Mouse (Mus musculus): ENCODE results near the gene Nr1h2.

The Nr1h2 gene

GRCm38 (mm10) chr7:44530507-44530906, 23.2 kb downstream of the Nr1h2 start:
- DNase-seq (ENCODE audit: low read depth, low spot score): no peak

- no peak for DNase-seq (ENCODE audit: low read depth, low spot score)
These were observed 24.2 kb downstream of the Nr1h2 start for GRCm38 (mm10) chr7:44529518-44529917.

GRCm38 (mm10) chr7:44527483-44528398, 26.0 kb downstream of the Nr1h2 start:
- DNase-seq (ENCODE audit: low read depth, low spot score): peak; percentile 94

GRCm38 (mm10) chr7:44526414-44527154, 27.2 kb downstream of the Nr1h2 start:
- DNase-seq (ENCODE audit: low read depth, low spot score): no peak

- peak; percentile 97 for DNase-seq (ENCODE audit: low read depth, low spot score)
These were observed 28.5 kb downstream of the Nr1h2 start for GRCm38 (mm10) chr7:44525126-44525832.

- peak; percentile 97 for DNase-seq (ENCODE audit: low read depth, low spot score)
These were observed 29.2 kb downstream of the Nr1h2 start, which contains the start of gene Mybpc2 for GRCm38 (mm10) chr7:44524502-44524901. Mybpc2 (minus strand) TSS chr7:44524656.

GRCm38 (mm10) chr7:44523056-44523455, 30.7 kb downstream of the Nr1h2 start:
- DNase-seq (ENCODE audit: low read depth, low spot score): peak; percentile 95

GRCm38 (mm10) chr7:44521710-44522109, 32.0 kb downstream of the Nr1h2 start:
- peak; percentile 66 for DNase-seq (ENCODE audit: low read depth, low spot score)

- DNase-seq (ENCODE audit: low read depth, low spot score): no peak
These were observed 32.8 kb downstream of the Nr1h2 start for GRCm38 (mm10) chr7:44520990-44521389.

GRCm38 (mm10) chr7:44519240-44519913, 34.4 kb downstream of the Nr1h2 start:
- DNase-seq (ENCODE audit: low read depth, low spot score): no peak

GRCm38 (mm10) chr7:44507491-44507890, 46.3 kb downstream of the Nr1h2 start:
- no peak for DNase-seq (ENCODE audit: low read depth, low spot score)

GRCm38 (mm10) chr7:44501563-44502115, 52.1 kb downstream of the Nr1h2 start:
- DNase-seq (ENCODE audit: low read depth, low spot score): no peak

- no peak for DNase-seq (ENCODE audit: low read depth, low spot score)
These were observed 53.7 kb downstream of the Nr1h2 start for GRCm38 (mm10) chr7:44500046-44500445.
